Mouse (Mus musculus) gastrocnemius, postnatal 4 days (tissue): ENCODE measurements around the gene Ly6g6e. TPM values are rescaled to one million over a fixed set of nuclear protein-coding genes. Genes with fewer than 3 reads are reported as not detected.

Source experiments
- total RNA-seq, 2 experiments: library from RNA; stranded (reverse); gene quantifications; 2 replicates each; pipeline ENCODE4 v1.2.3; 2021

Gene Ly6g6e
- total RNA-seq, 2 experiments from 2014 or later, result not detected

Other genes starting within 250 kb of the Ly6g6e start
- gene Stk19, start 240.0 kb upstream of the Ly6g6e start, total RNA-seq, result 10 to 100 TPM; 12.7 to 15.1 TPM
- gene Dxo, start 239.9 kb upstream of the Ly6g6e start, total RNA-seq, result 10 to 100 TPM; 20.4 to 22.6 TPM
- 10 to 100 TPM; 28.8 to 29.2 TPM for gene Skiv2l, start 226.7 kb upstream of the Ly6g6e start, total RNA-seq
- 10 to 100 TPM; 25.8 to 28.0 TPM for gene Nelfe, start 226.5 kb upstream of the Ly6g6e start, total RNA-seq
- gene Cfb, start 214.4 kb upstream of the Ly6g6e start, total RNA-seq, result 1 to 10 TPM; 4.4 to 6.8 TPM
- 10 to 100 TPM; 10.7 to 11.4 TPM for gene Zbtb12, start 197.4 kb upstream of the Ly6g6e start, total RNA-seq
- gene Gm20547, start 194.9 kb upstream of the Ly6g6e start, total RNA-seq, result not detected
- 1 to 10 TPM; 5.3 to 8.7 TPM for gene C2, start 178.6 kb upstream of the Ly6g6e start, total RNA-seq
- 10 to 100 TPM; 80.0 to 84.2 TPM for gene Ehmt2, start 178.4 kb upstream of the Ly6g6e start, total RNA-seq
- not detected for gene Slc44a4, start 162.4 kb upstream of the Ly6g6e start, total RNA-seq
- 10 to 100 TPM; 10.8 to 10.9 TPM for gene Neu1, start 145.6 kb upstream of the Ly6g6e start, total RNA-seq
- 1 to 10 TPM; 3.7 to 4.0 TPM for gene Hspa1b, start 117.7 kb upstream of the Ly6g6e start, total RNA-seq
- gene Gm20481, start 107.0 kb upstream of the Ly6g6e start, total RNA-seq, result not detected
- 1 to 10 TPM; 3.2 to 4.4 TPM for gene Hspa1a, start 104.7 kb upstream of the Ly6g6e start, total RNA-seq
- gene Hspa1l, start 104.2 kb upstream of the Ly6g6e start, total RNA-seq, result 1 to 10 TPM; 5.8 to 6.1 TPM
- gene Lsm2, start 95.0 kb upstream of the Ly6g6e start, total RNA-seq, result 10 to 100 TPM; 31.8 to 32.4 TPM
- 10 to 100 TPM; 50.8 to 58.3 TPM for gene Vars, start 75.9 kb upstream of the Ly6g6e start, total RNA-seq
- 1 to 10 TPM in 1 of 2 experiments, under 1 TPM in 1; 0.96 to 1.2 TPM for gene Vwa7, start 60.3 kb upstream of the Ly6g6e start, total RNA-seq
- gene Sapcd1, start 48.9 kb upstream of the Ly6g6e start, total RNA-seq, result 1 to 10 TPM; 5.4 to 6.3 TPM
- 1 to 10 TPM; 4.5 to 5.4 TPM for gene Msh5, start 30.2 kb upstream of the Ly6g6e start, total RNA-seq
- gene Clic1, start 26.9 kb upstream of the Ly6g6e start, total RNA-seq, result 10 to 100 TPM; 87.2 to 89.7 TPM
- 100 to 1,000 TPM; 108 to 109 TPM for gene Ddah2, start 17.9 kb upstream of the Ly6g6e start, total RNA-seq
- gene Ly6g6c, start 11.5 kb upstream of the Ly6g6e start, total RNA-seq, result under 1 TPM in 1 of 2 experiments, not detected in 1; 0.39 TPM
- gene Mpig6b, start 10.7 kb upstream of the Ly6g6e start, total RNA-seq, result under 1 TPM; 0.29 to 0.42 TPM
- gene Ly6g6d, start 1.2 kb downstream of the Ly6g6e start, total RNA-seq, result 1 to 10 TPM in 1 of 2 experiments, under 1 TPM in 1; 0.91 to 1.2 TPM
- gene Ly6g6f, start 8.7 kb downstream of the Ly6g6e start, total RNA-seq, result under 1 TPM in 1 of 2 experiments, not detected in 1; 0.31 TPM
- 10 to 100 TPM; 67.2 to 69.3 TPM for gene Abhd16a, start 12.4 kb downstream of the Ly6g6e start, total RNA-seq
- gene Ly6g5c, start 31.4 kb downstream of the Ly6g6e start, total RNA-seq, result not detected
- 1 to 10 TPM in 1 of 2 experiments, under 1 TPM in 1; 0.44 to 1.2 TPM for gene Ly6g5b, start 38.5 kb downstream of the Ly6g6e start, total RNA-seq
- gene Gpank1, start 44.6 kb downstream of the Ly6g6e start, total RNA-seq, result 1 to 10 TPM; 5.6 to 7.4 TPM
- gene Csnk2b, start 45.2 kb downstream of the Ly6g6e start, total RNA-seq, result 100 to 1,000 TPM; 174 to 185 TPM
- 10 to 100 TPM; 20.0 to 21.0 TPM for gene D17H6S53E, start 49.5 kb downstream of the Ly6g6e start, total RNA-seq
- gene Apom, start 55.1 kb downstream of the Ly6g6e start, total RNA-seq, result 1 to 10 TPM in 1 of 2 experiments, not detected in 1; 1.2 TPM
- 100 to 1,000 TPM; 265 to 276 TPM for gene Bag6, start 58.3 kb downstream of the Ly6g6e start, total RNA-seq
- gene Prrc2a, start 88.0 kb downstream of the Ly6g6e start, total RNA-seq, result 100 to 1,000 TPM; 183 to 193 TPM
- 1 to 10 TPM; 6.0 to 6.3 TPM for gene Aif1, start 99.2 kb downstream of the Ly6g6e start, total RNA-seq
- gene Lst1, start 111.5 kb downstream of the Ly6g6e start, total RNA-seq, result 10 to 100 TPM in 1 of 2 experiments, 1 to 10 TPM in 1; 7.7 to 11.1 TPM
- gene Ltb, start 117.5 kb downstream of the Ly6g6e start, total RNA-seq, result under 1 TPM; 0.74 to 0.78 TPM
- 1 to 10 TPM; 1.1 to 1.7 TPM for gene Tnf, start 125.1 kb downstream of the Ly6g6e start, total RNA-seq
- under 1 TPM; 0.31 to 0.32 TPM for gene Lta, start 128.4 kb downstream of the Ly6g6e start, total RNA-seq
- gene Gm16181, start 143.9 kb downstream of the Ly6g6e start, total RNA-seq, result under 1 TPM in 1 of 2 experiments, not detected in 1; 0.52 TPM
- gene Atp6v1g2, start 156.8 kb downstream of the Ly6g6e start, total RNA-seq, result 1 to 10 TPM; 2.7 to 3.2 TPM
- 10 to 100 TPM; 13.9 to 15.8 TPM for gene Nfkbil1, start 158.9 kb downstream of the Ly6g6e start, total RNA-seq
- gene Ddx39b, start 164.8 kb downstream of the Ly6g6e start, total RNA-seq, result 100 to 1,000 TPM; 219 to 233 TPM
- 10 to 100 TPM; 44.5 to 55.8 TPM for gene H2-D1, start 185.8 kb downstream of the Ly6g6e start, total RNA-seq
- under 1 TPM; 0.52 to 0.67 TPM for gene H2-Q1, start 243.5 kb downstream of the Ly6g6e start, total RNA-seq